Mouse (Mus musculus) forebrain, embryonic 16.5 days (tissue): ENCODE data around the gene Ccdc191. TPM values are rescaled to one million over a fixed set of nuclear protein-coding genes. Genes with fewer than 3 reads are reported as not detected.

Source experiments
- ATAC-seq: fragments of 200-750 bp; cut with Nextera tagmentation; 2 replicates; pipeline ENCODE4 v1.8.0; 2017; ENCODE audit warnings: mild to moderate bottlenecking, moderate library complexity
- H3K27ac ChIP-seq: fragments of 300-500 bp; sonication (generic); 2 replicates; pipeline ENCODE4 v1.5.1; 2014; ENCODE audit warnings: low read length, control low read depth
- H3K27me3 ChIP-seq: fragments of 300-500 bp; sonication (generic); replicated peaks from 2 replicates; pipeline ENCODE4 v1.6.1; 2014; ENCODE audit warnings: low read length; ENCODE audit not compliant: control insufficient read depth, insufficient read depth
- H3K36me3 ChIP-seq: fragments of 300-500 bp; sonication (generic); 2 replicates; pipeline ENCODE4 v1.6.1; 2014; ENCODE audit not compliant: control insufficient read depth, insufficient read depth
- H3K4me1 ChIP-seq: fragments of 300-500 bp; sonication (generic); replicated peaks from 2 replicates; pipeline ENCODE4 v1.6.1; 2014; ENCODE audit warnings: low read length; ENCODE audit not compliant: control insufficient read depth, insufficient read depth
- H3K4me2 ChIP-seq: fragments of 300-500 bp; sonication (generic); 2 replicates; pipeline ENCODE4 v1.6.1; 2014; ENCODE audit warnings: mild to moderate bottlenecking, low read length, control low read depth
- H3K4me3 ChIP-seq: fragments of 300-500 bp; sonication (generic); replicated peaks from 2 replicates; pipeline ENCODE4 v1.5.1; 2014; ENCODE audit warnings: mild to moderate bottlenecking, low read length, control low read depth
- H3K9ac ChIP-seq: fragments of 300-500 bp; sonication (generic); replicated peaks from 2 replicates; pipeline ENCODE4 v1.6.1; 2014; ENCODE audit warnings: low read depth, low read length, control low read depth
- H3K9me3 ChIP-seq: fragments of 300-500 bp; sonication (generic); 2 replicates; pipeline ENCODE4 v1.6.1; 2016; ENCODE audit warnings: low read length; ENCODE audit not compliant: control insufficient read depth
- WGBS: fragments of 180-500 bp; shearing (Covaris S2); extraction: QIAGEN DNeasy Blood & Tissue Kit; methylation state at CpG from one replicate; pipeline ENCODE4 v1.1.7; 2014; 5-methylcytosine and 5-hydroxymethylcytosine counted together
- polyA plus RNA-seq: library from polyadenylated mRNA; unstranded; fragments of >200 nt; fragmentation: Nextera tagmentation; extraction: Ambion mirVana; gene quantifications from 2 replicates; pipeline ENCODE4 v1.2.1, GENCODE M21; 2015

Gene Ccdc191
- polyA plus RNA-seq, 1 experiment from 2014 or later, result 9.3 TPM

GRCm38 (mm10) chr16:43935892-43936291 lies 46.3 kb downstream of the Ccdc191 start:
- Histone ChIP-seq H3K4me2 (no peak overlapping the region), H3K27ac (no peak overlapping the region), H3K9me3 (no peaks in the 10 kb centered on the region), H3K4me3 (no peak overlapping the region), H3K27me3 (no peaks in the 10 kb centered on the region), H3K9ac (no peak overlapping the region), H3K36me3 (no peaks in the 10 kb centered on the region), H3K4me1 (no peaks in the 10 kb centered on the region; the same call in 1 of the 2 replicates)
- ATAC-seq, result no peak
- WGBS, result 54% methylated on average over 3 of the region's 3 CpGs

- no peaks in the 10 kb centered on the region for H3K9me3 ChIP-seq
- H3K4me3 ChIP-seq, result no peak overlapping the region
- no peak overlapping the region for H3K27ac ChIP-seq
- H3K4me1 ChIP-seq, result no peaks in the 10 kb centered on the region; the same call in 1 of the 2 replicates
- no peak overlapping the region for H3K9ac ChIP-seq
- WGBS, result 89% methylated on average over 4 of the region's 4 CpGs
- no peaks in the 10 kb centered on the region for H3K27me3 ChIP-seq
- H3K36me3 ChIP-seq, result no peaks in the 10 kb centered on the region
- no peak overlapping the region for H3K4me2 ChIP-seq
- no peak for ATAC-seq
Measured at GRCm38 (mm10) chr16:43940846-43941245, 51.2 kb downstream of the Ccdc191 start.

GRCm38 (mm10) chr16:43945351-43945750 lies 55.8 kb downstream of the Ccdc191 start:
- Histone ChIP-seq H3K27me3 (no peaks in the 10 kb centered on the region), H3K9me3 (no peaks in the 10 kb centered on the region), H3K9ac (no peak overlapping the region), H3K4me1 (no peaks in the 10 kb centered on the region), H3K4me2 (no peak overlapping the region), H3K36me3 (no peaks in the 10 kb centered on the region), H3K27ac (peak overlapping the region; percentile 27; the same call in 1 of the 2 replicates), H3K4me3 (no peak overlapping the region)
- WGBS, result 84% methylated on average over 3 of the region's 3 CpGs
- no peak for ATAC-seq

GRCm38 (mm10) chr16:43945869-43946268 lies 56.3 kb downstream of the Ccdc191 start:
- no peak overlapping the region for H3K4me3 ChIP-seq
- H3K9me3 ChIP-seq, result no peaks in the 10 kb centered on the region
- H3K36me3 ChIP-seq, result no peaks in the 10 kb centered on the region
- peak overlapping the region; percentile 13; the same call in 1 of the 2 replicates for H3K27ac ChIP-seq
- no peaks in the 10 kb centered on the region for H3K4me1 ChIP-seq
- no peak overlapping the region for H3K9ac ChIP-seq
- ATAC-seq, result peak; percentile 67
- 65% methylated on average over 3 of the region's 3 CpGs for WGBS
- H3K27me3 ChIP-seq, result no peaks in the 10 kb centered on the region
- no peak overlapping the region for H3K4me2 ChIP-seq

GRCm38 (mm10) chr16:43951591-43951990 lies 62.0 kb downstream of the Ccdc191 start:
- WGBS, result 92% methylated on average over 4 of the region's 4 CpGs
- Histone ChIP-seq H3K4me3 (no peak overlapping the region), H3K4me2 (no peak overlapping the region), H3K36me3 (no peaks in the 10 kb centered on the region), H3K27ac (no peak overlapping the region), H3K4me1 (no peaks in the 10 kb centered on the region), H3K9ac (no peak overlapping the region), H3K9me3 (no peaks in the 10 kb centered on the region), H3K27me3 (no peaks in the 10 kb centered on the region)
- ATAC-seq, result no peak

- 84% methylated on average over 6 of the region's 6 CpGs for WGBS
- Histone ChIP-seq H3K4me3 (no peak overlapping the region), H3K36me3 (no peaks in the 10 kb centered on the region; the same call in 1 of the 2 replicates), H3K9ac (no peak overlapping the region), H3K4me1 (no peaks in the 10 kb centered on the region), H3K27me3 (no peaks in the 10 kb centered on the region), H3K4me2 (no peak overlapping the region), H3K9me3 (no peaks in the 10 kb centered on the region), H3K27ac (no peak overlapping the region)
- no peak for ATAC-seq
Measured at GRCm38 (mm10) chr16:43954913-43955312, 65.3 kb downstream of the Ccdc191 start.

- 79% methylated on average over 4 of the region's 4 CpGs for WGBS
- H3K4me1 ChIP-seq, result no peaks in the 10 kb centered on the region
- H3K9me3 ChIP-seq, result no peaks in the 10 kb centered on the region
- no peak overlapping the region for H3K27ac ChIP-seq
- no peak overlapping the region for H3K4me2 ChIP-seq
- no peak for ATAC-seq
- no peak overlapping the region for H3K9ac ChIP-seq
- H3K36me3 ChIP-seq, result no peaks in the 10 kb centered on the region; the same call in 1 of the 2 replicates
- H3K4me3 ChIP-seq, result no peak overlapping the region
- no peaks in the 10 kb centered on the region for H3K27me3 ChIP-seq
Measured at GRCm38 (mm10) chr16:43958038-43958437, 68.4 kb downstream of the Ccdc191 start.

GRCm38 (mm10) chr16:43963291-43963690 lies 73.7 kb downstream of the Ccdc191 start:
- no peak overlapping the region for H3K4me2 ChIP-seq
- peaks cover 3% of the 10 kb centered on the region; the same call in 1 of the 2 replicates for H3K4me1 ChIP-seq
- no peaks in the 10 kb centered on the region for H3K27me3 ChIP-seq
- 97% methylated on average over 9 of the region's 9 CpGs for WGBS
- H3K27ac ChIP-seq, result no peak overlapping the region
- H3K36me3 ChIP-seq, result no peaks in the 10 kb centered on the region; the same call in 1 of the 2 replicates
- no peak for ATAC-seq
- H3K9ac ChIP-seq, result no peak overlapping the region
- no peaks in the 10 kb centered on the region for H3K9me3 ChIP-seq
- H3K4me3 ChIP-seq, result no peak overlapping the region

GRCm38 (mm10) chr16:43963780-43964179 lies 74.2 kb downstream of the Ccdc191 start:
- Histone ChIP-seq H3K4me1 (peaks cover 3% of the 10 kb centered on the region; the same call in 1 of the 2 replicates), H3K27ac (0 out of 2 replicates have a peak overlapping the region, but pooled peaks have one; percentile 6), H3K4me3 (no peak overlapping the region), H3K36me3 (no peaks in the 10 kb centered on the region; the same call in 1 of the 2 replicates), H3K9ac (no peak overlapping the region), H3K27me3 (no peaks in the 10 kb centered on the region), H3K9me3 (no peaks in the 10 kb centered on the region), H3K4me2 (no peak overlapping the region)
- peak; percentile 79 for ATAC-seq
- WGBS, result 67% methylated on average over 3 of the region's 3 CpGs
